Comparison of ENCODE assay signal across 8 mouse cellular contexts in genomic region chr8:116115811-116116372, GRCm38 (mm10).
DNase-seq lines count a peak whose midpoint lies in the region; ATAC-seq and TF ChIP-seq lines count a peak whose summit lies in the region.

No protein-coding gene starts in this region.

- no peak overlapping the region for H3K9ac ChIP-seq in hindbrain, embryonic 15.5 days
- no peak overlapping the region for H3K9ac ChIP-seq in midbrain, embryonic 12.5 days (replicated peaks)
- H3K9ac ChIP-seq in stomach, embryonic 15.5 days = no peak overlapping the region

- H3K4me1 ChIP-seq in hindbrain, embryonic 15.5 days (replicated peaks) = peaks cover 9% of the 10 kb centered on the region; the same call in 1 of the 2 replicates
- peaks cover 14% of the 10 kb centered on the region for H3K4me1 ChIP-seq in midbrain, embryonic 12.5 days
- peaks cover 17% of the 10 kb centered on the region for H3K4me1 ChIP-seq in stomach, embryonic 15.5 days

- peak overlapping the region; percentile 35 for H3K4me2 ChIP-seq in hindbrain, embryonic 15.5 days
- H3K4me2 ChIP-seq in midbrain, embryonic 12.5 days (replicated peaks) = peak overlapping the region; percentile 36
- peak overlapping the region; percentile 42 for H3K4me2 ChIP-seq in stomach, embryonic 15.5 days

- WGBS in hindbrain, embryonic 15.5 days = 25% methylated on average over 18 of the region's 18 CpGs
- 29% methylated on average over 18 of the region's 18 CpGs for WGBS in midbrain, embryonic 12.5 days
- 14% methylated on average over 18 of the region's 18 CpGs for WGBS in stomach, embryonic 15.5 days

- peaks cover 6% of the 10 kb centered on the region; the same call in 1 of the 2 replicates for H3K27me3 ChIP-seq in hindbrain, embryonic 15.5 days
- H3K27me3 ChIP-seq in midbrain, embryonic 12.5 days = peaks cover 29% of the 10 kb centered on the region
- H3K27me3 ChIP-seq in stomach, embryonic 15.5 days (replicated peaks) = no peaks in the 10 kb centered on the region

- H3K9me3 ChIP-seq in hindbrain, embryonic 15.5 days = no peaks in the 10 kb centered on the region
- no peaks in the 10 kb centered on the region for H3K9me3 ChIP-seq in midbrain, embryonic 12.5 days
- H3K9me3 ChIP-seq in stomach, embryonic 15.5 days = no peaks in the 10 kb centered on the region

- ATAC-seq in hindbrain, embryonic 15.5 days (ENCODE audit: low FRiP score, low read depth) = peak; percentile 83
- ATAC-seq in midbrain, embryonic 12.5 days (ENCODE audit: low FRiP score, low read depth) = peak; percentile 70
- ATAC-seq in stomach, embryonic 15.5 days (ENCODE audit: insufficient read depth, low FRiP score, low read depth) = peak; percentile 77
- ATAC-seq in megakaryocyte-erythroid progenitor cell, adult 5-6 weeks (replicated peaks; ENCODE audit: low FRiP score, low TSS enrichment, poor library complexity, severe bottlenecking) = no peak

- H3K36me3 ChIP-seq in hindbrain, embryonic 15.5 days = no peaks in the 10 kb centered on the region
- H3K36me3 ChIP-seq in midbrain, embryonic 12.5 days = no peaks in the 10 kb centered on the region
- H3K36me3 ChIP-seq in stomach, embryonic 15.5 days = no peaks in the 10 kb centered on the region

- peak; percentile 75 for DNase-seq in Muller cell, postnatal 12 days (ENCODE audit: inconsistent ontology term)
- DNase-seq in cerebellum, adult 9-11 months = peak; percentile 71
- peak; percentile 63 for DNase-seq in gastrocnemius, adult 2 months
- DNase-seq in layer of hippocampus, postnatal 14 days (ENCODE audit: low spot score in 2 of 2) = peak; percentile 51 to 82

- peak overlapping the region; percentile 45 for H3K4me3 ChIP-seq in gastrocnemius, adult 2 months
- H3K4me3 ChIP-seq in hindbrain, embryonic 15.5 days = no peak overlapping the region
- H3K4me3 ChIP-seq in midbrain, embryonic 12.5 days = no peak overlapping the region
- no peak overlapping the region for H3K4me3 ChIP-seq in stomach, embryonic 15.5 days (replicated peaks)

- no peak for TF ChIP-seq CTCF in gastrocnemius, adult 2 months (IDR thresholded peaks at IDR 0.05)

- no peak overlapping the region for H3K27ac ChIP-seq in gastrocnemius, adult 2 months
- no peak overlapping the region; the same call in 1 of the 2 replicates for H3K27ac ChIP-seq in hindbrain, embryonic 15.5 days (replicated peaks)
- no peak overlapping the region for H3K27ac ChIP-seq in midbrain, embryonic 12.5 days (replicated peaks)
- peak overlapping the region; percentile 44 for H3K27ac ChIP-seq in stomach, embryonic 15.5 days

- intact Hi-C loops in gastrocnemius, adult 2 months (cut with DNase I) = no loop called here
